Mouse (Mus musculus) common myeloid progenitor, adult 5-6 weeks (primary cell): ENCODE measurements around the gene Txnrd2. TPM values are rescaled to one million over a fixed set of nuclear protein-coding genes. Genes with fewer than 3 reads are reported as not detected.

Experiments used
- ATAC-seq: replicated peaks from 2 replicates; pipeline ENCODE4 v1.8.0; 2016; ENCODE audit warnings: low read depth, mild to moderate bottlenecking, moderate TSS enrichment, inconsistent platforms; ENCODE audit not compliant: poor library complexity, severe bottlenecking
- total RNA-seq: library from RNA; stranded (forward); fragments of 200-1000, 187-1606 nt; gene quantifications from 2 replicates; pipeline ENCODE4 v1.2.3, GENCODE M21; 2017

Txnrd2 gene
- total RNA-seq, 1 experiment from 2014 or later = 50.3 TPM

GRCm38 (mm10) chr16:18413032-18413816 is 13.0 kb upstream of the Txnrd2 start:
- ATAC-seq = peak; percentile 50

- ATAC-seq = no peak
Observed at GRCm38 (mm10) chr16:18416094-18416761, 10.0 kb upstream of the Txnrd2 start.

GRCm38 (mm10) chr16:18416837-18417236 is 9.3 kb upstream of the Txnrd2 start:
- ATAC-seq = no peak

- no peak for ATAC-seq
Observed at GRCm38 (mm10) chr16:18417491-18417890, 8.7 kb upstream of the Txnrd2 start.

GRCm38 (mm10) chr16:18418756-18419602 is 7.2 kb upstream of the Txnrd2 start:
- peak; percentile 42 for ATAC-seq

- ATAC-seq = no peak; the same call in 1 of the 2 replicates
Observed at GRCm38 (mm10) chr16:18419603-18420026, 6.6 kb upstream of the Txnrd2 start.

- no peak for ATAC-seq
Observed at GRCm38 (mm10) chr16:18420571-18420970, 5.6 kb upstream of the Txnrd2 start.

- ATAC-seq = no peak
Observed at GRCm38 (mm10) chr16:18423203-18423914, 2.8 kb upstream of the Txnrd2 start.

GRCm38 (mm10) chr16:18423915-18424265 is 2.3 kb upstream of the Txnrd2 start:
- no peak for ATAC-seq

GRCm38 (mm10) chr16:18424364-18425045 is 1.7 kb upstream of the Txnrd2 start:
- no peak for ATAC-seq

GRCm38 (mm10) chr16:18425475-18426214 is 539 bp upstream of the Txnrd2 start:
- ATAC-seq = no peak

GRCm38 (mm10) chr16:18426802-18427280 is 657 bp downstream of the Txnrd2 start, which contains the start of gene Comt:
Comt (minus strand) TSS chr16:18426852.
- no peak for ATAC-seq

- ATAC-seq = no peak
Observed at GRCm38 (mm10) chr16:18428011-18428515, 1.9 kb downstream of the Txnrd2 start.

GRCm38 (mm10) chr16:18428516-18429042 is 2.4 kb downstream of the Txnrd2 start:
- no peak for ATAC-seq

GRCm38 (mm10) chr16:18429641-18430040 is 3.5 kb downstream of the Txnrd2 start:
- no peak for ATAC-seq

- no peak for ATAC-seq
Observed at GRCm38 (mm10) chr16:18430641-18431212, 4.5 kb downstream of the Txnrd2 start.

- ATAC-seq = no peak
Observed at GRCm38 (mm10) chr16:18433341-18433920, 7.2 kb downstream of the Txnrd2 start.
